Mouse (Mus musculus) lung, adult 2 months (tissue): ENCODE data around the gene Srrm1. TPM values are rescaled to one million over a fixed set of nuclear protein-coding genes. Genes with fewer than 3 reads are reported as not detected.
A peak's percentile ranks its signal among the peaks of the same experiment; 100 is the strongest.

ENCODE experiments used
- DNase-seq: peaks from one replicate; pipeline ENCODE4 v3.0.0; 2022
- H3K4me1 ChIP-seq: fragments of 200-500 bp; 2 replicates; pipeline ENCODE4 v1.6.1; 2011; ENCODE audit warnings: low read length; ENCODE audit not compliant: control insufficient read depth, insufficient read depth
- H3K4me3 ChIP-seq: fragments of 200-500 bp; replicated peaks from 2 replicates; pipeline ENCODE3; 2011; ENCODE audit warnings: low read depth, mild to moderate bottlenecking, control low read depth, low read length; ENCODE audit errors: extremely low read depth
- CTCF ChIP-seq: fragments of 200-500 bp; IDR thresholded peaks from 2 replicates; pipeline ENCODE4 v1.5.1; 2011; ENCODE audit warnings: mild to moderate bottlenecking, low read length, control low read depth; ENCODE audit not compliant: insufficient read depth
- POLR2A ChIP-seq: fragments of 200-500 bp; IDR thresholded peaks from 2 replicates; pipeline ENCODE4 v1.6.1; 2011; ENCODE audit warnings: low read depth, mild to moderate bottlenecking, control low read depth, low read length, borderline replicate concordance; ENCODE audit errors: extremely low read depth
- WGBS: fragments of 180-500 bp; shearing (Covaris S2); methylation state at CpG from one replicate; pipeline ENCODE4 v1.1.7; 2018; 5-methylcytosine and 5-hydroxymethylcytosine counted together
- polyA plus RNA-seq: library from polyadenylated mRNA; depleted of rRNA; stranded (reverse); fragments of >200 nt; gene quantifications from 2 replicates; pipeline ENCODE4 v1.2.3, GENCODE M21; 2012

Gene Srrm1
- polyA plus RNA-seq, 1 experiment, result 31.0 TPM

DNA sequence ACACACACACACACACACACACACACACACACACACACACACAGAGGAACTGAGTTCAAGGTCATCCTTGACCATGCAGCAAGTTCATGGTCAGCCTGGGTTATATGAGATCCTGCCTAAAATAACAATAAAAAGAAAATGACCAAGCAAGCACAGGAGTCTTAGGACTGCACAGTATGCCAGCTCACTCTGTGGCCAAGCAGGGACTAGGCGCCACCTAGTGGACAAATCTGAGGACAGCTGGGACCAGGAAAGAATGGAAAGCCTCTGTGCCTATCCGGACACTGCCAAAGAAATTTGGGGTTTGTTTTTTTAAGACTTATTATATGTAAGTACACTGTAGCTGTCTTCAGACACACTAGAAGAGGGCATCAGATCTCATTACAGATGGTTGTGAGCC is 35.2 kb downstream of the Srrm1 start:
- TF ChIP-seq POLR2A, result no peak
- TF ChIP-seq CTCF, result peak; percentile 98
- Histone ChIP-seq H3K4me1 (peaks cover 20% of the 10 kb centered on the region), H3K4me3 (no peak overlapping the region)
- DNase-seq, result peak; percentile 54
- 8% methylated on average over 2 of the region's 2 CpGs for WGBS

DNA sequence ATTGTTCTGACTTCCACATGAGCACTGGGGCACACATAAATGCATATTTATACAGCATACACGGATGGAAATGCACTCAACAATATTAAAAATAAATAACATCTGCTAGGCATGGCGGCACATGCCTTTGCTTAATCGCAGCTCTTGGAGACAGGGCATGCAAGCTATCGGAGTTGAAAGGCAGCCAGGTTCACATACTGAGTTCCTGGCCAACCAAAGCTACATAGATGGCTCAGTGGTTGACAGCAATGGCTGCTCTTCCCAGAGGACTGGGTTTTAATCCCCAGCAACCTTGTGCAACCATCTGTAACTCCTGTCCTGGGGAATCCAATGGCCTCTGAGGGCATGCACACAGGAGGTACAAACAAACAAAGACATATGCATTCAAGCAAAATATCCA is 35.6 kb downstream of the Srrm1 start:
- peaks cover 21% of the 10 kb centered on the region for H3K4me1 ChIP-seq
- TF ChIP-seq CTCF (no peak), POLR2A (no peak)
- no peak overlapping the region for H3K4me3 ChIP-seq
- no peak for DNase-seq
- WGBS, result 69% methylated on average over 4 of the region's 4 CpGs

DNA sequence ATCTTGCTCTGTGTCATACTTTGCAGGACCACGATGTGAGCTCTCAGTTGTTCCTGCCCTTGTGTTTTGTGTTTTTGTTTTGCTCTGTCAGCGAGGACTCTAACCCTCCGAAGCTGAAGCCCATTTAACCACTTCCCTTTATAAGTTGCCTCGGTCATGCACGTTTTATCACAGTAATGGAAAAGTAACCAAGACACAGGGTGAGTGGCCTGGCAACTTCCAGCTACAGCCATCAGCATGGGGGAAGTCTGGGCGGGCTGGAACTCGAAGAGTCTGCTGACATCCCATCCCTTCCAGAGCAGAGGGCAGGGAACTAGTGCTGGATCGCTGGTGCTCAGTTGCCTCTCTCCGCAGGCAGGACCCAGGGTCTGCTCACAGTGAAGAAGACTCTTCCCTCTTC is 37.8 kb downstream of the Srrm1 start:
- TF ChIP-seq CTCF (no peak), POLR2A (no peak)
- no peak for DNase-seq
- H3K4me3 ChIP-seq, result no peak overlapping the region
- 96% methylated on average over 9 of the region's 9 CpGs for WGBS
- peaks cover 26% of the 10 kb centered on the region for H3K4me1 ChIP-seq

DNA sequence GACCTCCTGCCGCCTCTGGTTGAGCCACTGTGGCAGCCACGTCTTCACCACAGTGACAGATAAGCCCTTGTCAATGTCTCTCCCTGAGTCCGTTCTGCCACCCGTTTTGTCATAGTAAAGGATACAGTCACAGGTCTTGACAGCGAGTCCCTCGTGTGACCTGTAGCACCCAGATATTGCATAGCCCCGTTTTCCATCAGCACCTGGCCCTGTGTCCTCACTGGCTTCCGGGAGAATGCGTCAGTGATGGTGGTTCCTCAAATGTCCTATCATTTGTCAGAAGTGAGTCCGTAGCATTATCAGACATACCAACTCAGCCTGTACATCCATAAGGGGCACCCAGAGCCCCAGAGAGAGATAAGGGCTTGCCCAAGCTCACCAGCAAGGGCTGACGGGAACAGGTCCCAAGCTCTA is 38.7 kb downstream of the Srrm1 start:
- DNase-seq, result no peak
- TF ChIP-seq CTCF (no peak), POLR2A (no peak)
- Histone ChIP-seq H3K4me1 (peaks cover 26% of the 10 kb centered on the region), H3K4me3 (no peak overlapping the region)
- 74% methylated on average over 11 of the region's 11 CpGs for WGBS

DNA sequence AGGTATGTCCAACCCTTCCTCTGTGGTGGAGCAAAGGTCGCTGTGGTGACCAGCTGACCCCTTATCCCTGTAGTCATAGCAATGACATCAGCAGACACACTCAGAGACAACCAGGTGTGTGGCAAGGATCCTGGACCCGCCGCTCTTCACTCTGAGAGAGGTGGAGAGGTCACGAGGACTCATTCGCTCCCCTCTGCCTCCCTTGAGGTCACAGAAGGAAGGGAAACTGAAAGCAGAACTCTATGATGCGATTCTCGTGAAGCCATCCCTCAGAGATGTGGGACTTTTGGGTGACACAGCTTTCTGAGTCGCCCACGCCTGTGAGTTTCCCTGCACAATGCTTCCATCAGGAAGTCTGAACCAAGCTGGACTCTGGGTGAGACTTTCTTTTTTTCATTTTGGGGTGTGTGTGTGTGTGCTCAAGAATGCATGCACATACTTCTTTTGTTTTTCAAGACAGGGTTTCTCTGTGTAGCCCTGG is 39.3 kb downstream of the Srrm1 start:
- 19% methylated on average over 9 of the region's 9 CpGs for WGBS
- Histone ChIP-seq H3K4me1 (peaks cover 26% of the 10 kb centered on the region), H3K4me3 (peak overlapping the region; percentile 15)
- TF ChIP-seq POLR2A (no peak), CTCF (no peak)
- no peak for DNase-seq

DNA sequence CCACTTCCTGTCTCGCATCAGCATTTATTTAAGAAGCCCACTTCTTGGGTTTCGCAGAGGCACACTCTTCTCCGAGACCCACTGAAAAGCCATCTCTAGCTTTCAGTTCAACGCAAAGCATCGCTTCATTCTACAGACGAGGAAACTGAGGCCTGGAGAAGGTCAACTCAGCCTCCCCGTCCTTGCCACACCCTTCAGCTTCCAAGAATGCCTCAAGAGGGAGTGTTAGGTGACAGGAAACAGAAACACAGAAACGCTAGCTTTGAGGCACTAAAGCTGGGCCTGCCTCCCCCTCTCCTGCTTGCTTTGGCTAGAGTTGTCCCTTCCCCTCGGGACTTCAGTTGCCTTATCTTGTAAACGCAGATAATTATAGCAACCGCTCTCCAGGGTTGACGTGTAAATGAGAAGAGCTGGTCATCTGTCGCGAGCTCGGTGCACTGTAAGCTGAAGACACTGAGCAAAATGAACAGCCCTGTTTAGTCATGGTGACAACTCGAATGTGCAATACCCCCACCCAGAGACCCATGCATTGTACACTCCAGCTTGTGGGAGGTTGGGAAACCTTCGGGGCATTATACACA is 39.9 kb downstream of the Srrm1 start:
- H3K4me3 ChIP-seq, result no peak overlapping the region
- TF ChIP-seq CTCF, result no peak
- TF ChIP-seq POLR2A, result no peak
- WGBS, result 17% methylated on average over 17 of the region's 17 CpGs
- DNase-seq, result no peak
- peaks cover 26% of the 10 kb centered on the region for H3K4me1 ChIP-seq

DNA sequence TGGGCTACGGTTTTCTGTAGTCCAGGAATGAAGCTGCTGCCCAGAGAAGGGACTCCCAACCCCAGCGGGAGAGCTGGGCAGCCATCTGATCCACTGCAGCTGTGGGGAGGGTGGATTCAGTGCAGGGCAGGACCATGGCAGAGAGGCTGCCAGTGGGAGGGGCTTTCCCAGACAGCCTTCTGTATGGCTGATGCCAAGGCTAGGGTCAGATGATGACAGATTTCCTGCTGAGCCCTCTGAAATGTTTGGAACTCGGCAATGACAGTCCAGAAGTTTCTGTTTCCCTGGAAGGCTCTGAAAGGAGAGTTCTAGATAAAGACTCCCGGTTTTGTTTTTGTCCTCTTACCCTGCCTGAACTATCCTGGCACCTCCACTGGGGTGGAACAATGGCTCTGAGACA is 40.4 kb downstream of the Srrm1 start:
- H3K4me3 ChIP-seq, result peak overlapping the region; percentile 33
- H3K4me1 ChIP-seq, result peaks cover 27% of the 10 kb centered on the region
- WGBS, result 27% methylated on average over 4 of the region's 4 CpGs
- no peak for TF ChIP-seq CTCF
- peak; percentile 91; the same call in 1 of the 2 replicates for TF ChIP-seq POLR2A
- DNase-seq, result peak; percentile 64

DNA sequence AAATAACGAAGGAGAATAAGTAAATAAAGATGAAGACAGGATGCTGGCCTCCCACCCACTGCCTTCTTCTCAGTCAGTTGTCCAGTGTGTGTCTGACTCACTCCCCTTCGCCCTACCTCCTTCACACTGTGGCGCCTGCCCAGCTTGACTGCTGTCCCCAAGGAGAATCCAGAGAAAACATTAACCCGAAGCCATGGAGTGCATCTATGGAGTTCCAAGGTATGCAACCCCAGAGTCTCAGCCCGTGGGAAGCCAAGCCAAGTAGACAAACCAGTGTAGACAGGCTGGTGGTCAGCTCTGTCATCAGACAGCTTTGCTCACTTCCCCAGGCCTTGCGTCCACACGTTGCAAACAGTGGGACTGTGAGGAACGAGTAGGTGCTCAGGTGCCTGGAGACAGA is 42.8 kb downstream of the Srrm1 start:
- H3K4me3 ChIP-seq, result no peak overlapping the region
- TF ChIP-seq CTCF (no peak), POLR2A (no peak)
- DNase-seq, result no peak
- H3K4me1 ChIP-seq, result peaks cover 41% of the 10 kb centered on the region
- WGBS, result 65% methylated on average over 8 of the region's 8 CpGs

DNA sequence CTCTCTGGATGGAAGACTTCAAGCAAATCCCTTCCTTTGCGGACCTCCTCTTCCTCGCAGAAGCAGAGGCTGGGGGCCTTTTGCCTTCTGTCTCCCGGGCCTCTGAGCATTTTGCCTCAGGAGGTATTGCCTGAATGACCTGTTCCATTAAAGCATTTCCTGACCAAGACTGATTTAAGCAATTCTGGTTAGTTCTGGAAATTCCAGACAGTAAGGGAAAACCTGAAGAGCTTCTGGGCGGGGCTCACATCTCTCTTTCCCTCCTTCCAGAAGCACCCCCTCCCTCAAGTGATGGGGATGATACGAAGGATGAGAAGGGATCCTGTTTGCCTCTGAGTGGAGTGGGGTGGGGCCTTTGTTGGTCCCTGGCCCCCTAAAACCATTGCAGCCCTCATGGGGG is 43.4 kb downstream of the Srrm1 start:
- WGBS, result 77% methylated on average over 5 of the region's 5 CpGs
- Histone ChIP-seq H3K4me1 (peaks cover 41% of the 10 kb centered on the region), H3K4me3 (no peak overlapping the region)
- TF ChIP-seq POLR2A (no peak), CTCF (no peak)
- no peak for DNase-seq

DNA sequence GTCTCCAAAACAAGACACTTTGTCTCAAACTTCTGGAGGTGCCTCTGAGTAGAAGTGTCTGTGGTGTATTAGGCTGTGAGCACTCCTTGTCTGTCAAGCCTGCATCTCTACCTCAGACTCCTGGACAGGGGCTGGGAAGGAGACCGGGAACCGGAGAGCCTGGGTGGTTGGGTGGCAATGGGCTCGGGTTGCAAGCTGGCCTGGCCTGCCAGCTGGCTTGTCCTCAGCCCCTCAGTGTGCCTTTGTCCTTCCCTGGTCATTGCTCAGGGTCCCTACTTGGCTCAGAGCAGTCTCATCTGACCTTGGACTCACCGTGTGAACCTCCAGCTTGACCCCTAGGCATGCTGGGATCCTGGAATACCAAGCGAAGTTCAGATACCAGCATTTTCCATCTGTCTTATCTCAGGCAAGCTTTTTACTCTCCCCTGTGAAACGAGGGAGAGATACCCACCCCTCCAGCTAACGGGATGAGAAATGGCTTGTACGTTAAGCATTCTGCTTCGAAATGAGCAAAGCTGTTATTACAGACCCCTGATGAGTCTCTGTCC is 43.9 kb downstream of the Srrm1 start:
- no peak for TF ChIP-seq POLR2A
- TF ChIP-seq CTCF, result no peak
- no peak for DNase-seq
- peaks cover 35% of the 10 kb centered on the region for H3K4me1 ChIP-seq
- WGBS, result 74% methylated on average over 9 of the region's 9 CpGs
- no peak overlapping the region for H3K4me3 ChIP-seq
